12 mouse cellular contexts compared by ENCODE assay signal in the genomic region with DNA sequence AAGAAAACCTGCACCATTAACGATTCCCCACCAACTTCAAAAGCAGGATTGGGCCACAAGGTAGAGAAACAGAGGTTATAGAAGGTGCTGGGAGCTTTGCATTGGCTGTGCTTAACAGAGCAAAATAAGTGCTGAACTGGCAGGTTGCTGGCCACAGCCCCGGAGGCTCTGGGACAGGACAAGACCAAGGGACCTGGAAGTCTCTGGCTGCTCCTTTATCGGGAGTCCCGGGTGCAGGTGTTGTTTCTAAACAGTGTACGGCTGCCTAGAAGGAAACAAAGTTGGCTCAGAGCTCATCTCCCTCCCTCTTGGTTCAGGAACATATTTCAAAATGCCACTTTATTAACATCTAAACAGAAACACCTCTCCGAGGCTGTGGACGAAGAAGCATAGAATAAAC.
DNase-seq lines count a peak whose midpoint lies in the region; ATAC-seq and TF ChIP-seq lines count a peak whose summit lies in the region.
"Had no signal": no experiment of that assay in that cellular context is flagged by ENCODE, and none has a peak within 500 bp of the region (broad histone marks: within the 10 kb centered on the region; RNA-seq: fewer than 3 reads in every experiment).

No protein-coding gene starts in this region.

- TF ChIP-seq CTCF in layer of hippocampus, adult 2 months (conservative IDR thresholded peaks at IDR 0.05) = no peak

- H3K36me3 ChIP-seq in forebrain, embryonic 15.5 days = no peaks in the 10 kb centered on the region
- no peaks in the 10 kb centered on the region for H3K36me3 ChIP-seq in limb, embryonic 10.5 days
- H3K36me3 ChIP-seq: G1E had no signal

- peaks cover 16% of the 10 kb centered on the region for H3K4me1 ChIP-seq in forebrain, embryonic 15.5 days
- H3K4me1 ChIP-seq in limb, embryonic 10.5 days = peaks cover 15% of the 10 kb centered on the region

- H3K4me3 ChIP-seq in layer of hippocampus, adult 2 months = peak overlapping the region; percentile 33; the same call in 1 of the 2 replicates
- peak overlapping the region; percentile 8; the same call in 1 of the 2 replicates for H3K4me3 ChIP-seq in forebrain, embryonic 15.5 days
- H3K4me3 ChIP-seq in limb, embryonic 10.5 days = no peak overlapping the region

- WGBS in forebrain, embryonic 15.5 days = 9% methylated on average over 7 of the region's 7 CpGs
- 66% methylated on average over 7 of the region's 7 CpGs for WGBS in limb, embryonic 10.5 days

- peak; percentile 55 for ATAC-seq in forebrain, embryonic 15.5 days (replicated peaks)
- ATAC-seq: inflammation-experienced regulatory T-cells, adult 6 months had no signal

- no peak overlapping the region for H3K9ac ChIP-seq in forebrain, embryonic 15.5 days (replicated peaks)

- DNase-seq in layer of hippocampus, adult 2 months (ENCODE audit: low spot score in 2 of 2) = no peak
- DNase-seq in layer of hippocampus, adult 11-12 months (ENCODE audit: low spot score) = no peak
- DNase-seq in limb, embryonic 10.5 days (ENCODE audit: low spot score) = no peak
- peak; percentile 40 for DNase-seq in retina, embryonic 14.5 days (ENCODE audit: low spot score)
- no peak for DNase-seq in adrenal gland, postnatal 25 days
- DNase-seq in embryo, embryonic 10 days (ENCODE audit: low spot score) = no peak
- DNase-seq: adrenal gland, adult 8-10 months; gastrocnemius, postnatal 10 days had no signal

- no peaks in the 10 kb centered on the region for H3K27me3 ChIP-seq in forebrain, embryonic 15.5 days
- H3K27me3 ChIP-seq in limb, embryonic 10.5 days (ENCODE audit: low read depth, poor library complexity, severe bottlenecking) = no peaks in the 10 kb centered on the region

- H3K4me2 ChIP-seq in forebrain, embryonic 15.5 days (replicated peaks) = peak overlapping the region; percentile 37
- H3K4me2 ChIP-seq: liver, embryonic 11.5 days had no signal

- no peaks in the 10 kb centered on the region for H3K9me3 ChIP-seq in forebrain, embryonic 15.5 days
- no peaks in the 10 kb centered on the region for H3K9me3 ChIP-seq in limb, embryonic 10.5 days (replicated peaks)
- H3K9me3 ChIP-seq: G1E had no signal

- H3K27ac ChIP-seq in layer of hippocampus, adult 2 months = no peak overlapping the region
- peak overlapping the region; percentile 56 for H3K27ac ChIP-seq in forebrain, embryonic 15.5 days (replicated peaks)
- H3K27ac ChIP-seq in limb, embryonic 10.5 days = peak overlapping the region; percentile 64; the same call in 1 of the 2 replicates
